Mouse (Mus musculus) adrenal gland, postnatal 4 days (tissue): ENCODE data around the gene Espl1. TPM values are rescaled to one million over a fixed set of nuclear protein-coding genes. Genes with fewer than 3 reads are reported as not detected.
A peak's percentile ranks its signal among the peaks of the same experiment; 100 is the strongest.
"Not testable (repeated sequence)": the region's sequence is repeated elsewhere in the genome, so short reads cannot be mapped to it uniquely, and the experiment has no call there.

Experiments used
- DNase-seq, 2 experiments: peaks; one replicate each; pipeline ENCODE4 v3.0.0; 2021 to 2022; ENCODE audit warnings: low spot score in 2 of 2, mixed read lengths in 2 of 2
- total RNA-seq, 2 experiments: library from RNA; stranded (reverse); gene quantifications; 2 replicates each; pipeline ENCODE4 v1.2.3; 2021

Espl1 gene
- total RNA-seq, 2 experiments from 2014 or later: 16.5 to 24.5 TPM

- no peak for DNase-seq
Observed at GRCm38 (mm10) chr15:102335254-102335653, 39.2 kb downstream of the Espl1 start.

DNA sequence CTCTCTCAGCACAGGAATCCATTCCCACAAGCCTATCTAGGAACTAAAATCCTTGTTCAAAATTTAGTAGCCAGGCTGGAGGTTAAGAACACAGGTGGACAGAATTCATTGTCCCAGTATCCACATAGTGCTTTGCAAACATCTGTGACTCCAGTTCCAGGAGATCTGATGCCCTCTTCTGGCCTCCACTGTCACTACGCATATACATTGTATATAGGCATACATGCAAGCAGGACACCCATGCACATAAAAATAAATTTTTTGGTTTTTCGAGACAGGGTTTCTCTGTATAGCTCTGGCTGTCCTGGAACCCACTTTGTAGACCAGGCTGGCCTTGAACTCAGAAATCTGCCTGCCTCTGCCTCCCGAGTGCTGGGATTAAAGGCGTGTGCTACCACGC, 39.9 kb downstream of the Espl1 start:
- DNase-seq: not testable (repeated sequence)

DNA sequence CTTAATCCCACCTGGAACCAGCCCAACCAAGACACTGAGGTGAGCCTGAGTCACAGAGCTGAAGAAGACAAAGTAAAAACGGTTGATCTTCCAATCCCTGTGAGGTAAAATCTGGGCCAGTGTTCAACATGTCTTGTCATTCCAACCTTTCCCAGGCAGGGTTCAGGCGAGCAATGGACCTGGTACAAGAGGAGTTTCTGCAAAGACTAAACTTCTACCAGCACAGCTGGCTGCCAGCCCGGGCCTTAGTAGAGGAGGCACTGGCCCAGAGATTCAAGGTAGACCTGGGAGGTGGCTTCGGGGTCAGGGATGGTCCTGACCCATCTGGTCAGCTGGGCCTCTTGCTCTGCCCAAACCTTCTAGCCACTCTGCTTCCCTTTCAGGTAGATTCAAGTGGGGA, 40.9 kb downstream of the Espl1 start:
- no peak for DNase-seq

GRCm38 (mm10) chr15:102339612-102340011, 43.5 kb downstream of the Espl1 start:
- no peak for DNase-seq

DNA sequence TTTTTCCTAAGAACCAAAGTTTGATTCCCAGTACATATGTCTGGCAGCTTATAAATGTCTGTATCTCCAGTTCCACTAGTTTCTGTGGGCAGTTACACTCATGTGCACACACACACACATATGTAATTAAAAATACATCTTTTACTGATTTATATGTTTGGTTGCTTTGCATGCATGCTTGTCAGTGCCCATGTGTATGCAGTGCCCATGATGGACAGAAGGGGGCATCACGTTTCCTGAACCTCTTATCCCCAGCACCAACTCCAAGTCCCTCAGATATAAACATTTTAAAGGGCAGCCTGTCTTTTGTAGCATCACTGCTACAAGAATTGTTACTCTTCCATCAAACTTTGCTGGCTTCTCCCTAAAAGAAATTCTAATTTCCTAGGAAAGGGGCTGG, 45.5 kb downstream of the Espl1 start:
- DNase-seq: no peak

GRCm38 (mm10) chr15:102344490-102344889, 48.4 kb downstream of the Espl1 start:
- no peak for DNase-seq

DNA sequence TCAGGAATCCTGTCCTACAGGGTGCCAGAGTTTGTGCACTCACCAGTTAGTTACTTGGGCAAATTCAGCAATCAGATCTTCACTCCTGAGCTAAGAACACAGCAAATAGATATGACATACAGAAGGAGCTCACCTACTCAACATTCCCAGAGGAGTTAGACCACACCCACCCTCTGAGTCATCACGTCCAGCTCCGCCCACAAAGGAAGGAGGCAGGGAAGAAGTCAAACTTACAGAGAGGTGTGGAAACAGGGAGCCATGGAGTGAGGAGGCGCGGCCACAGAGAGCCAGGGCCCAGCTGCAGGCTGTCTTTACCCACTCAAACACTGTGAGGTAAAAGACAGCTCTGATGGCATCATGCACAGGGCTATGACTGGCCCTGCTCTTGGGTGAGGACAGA, 50.4 kb downstream of the Espl1 start:
- no peak for DNase-seq

DNA sequence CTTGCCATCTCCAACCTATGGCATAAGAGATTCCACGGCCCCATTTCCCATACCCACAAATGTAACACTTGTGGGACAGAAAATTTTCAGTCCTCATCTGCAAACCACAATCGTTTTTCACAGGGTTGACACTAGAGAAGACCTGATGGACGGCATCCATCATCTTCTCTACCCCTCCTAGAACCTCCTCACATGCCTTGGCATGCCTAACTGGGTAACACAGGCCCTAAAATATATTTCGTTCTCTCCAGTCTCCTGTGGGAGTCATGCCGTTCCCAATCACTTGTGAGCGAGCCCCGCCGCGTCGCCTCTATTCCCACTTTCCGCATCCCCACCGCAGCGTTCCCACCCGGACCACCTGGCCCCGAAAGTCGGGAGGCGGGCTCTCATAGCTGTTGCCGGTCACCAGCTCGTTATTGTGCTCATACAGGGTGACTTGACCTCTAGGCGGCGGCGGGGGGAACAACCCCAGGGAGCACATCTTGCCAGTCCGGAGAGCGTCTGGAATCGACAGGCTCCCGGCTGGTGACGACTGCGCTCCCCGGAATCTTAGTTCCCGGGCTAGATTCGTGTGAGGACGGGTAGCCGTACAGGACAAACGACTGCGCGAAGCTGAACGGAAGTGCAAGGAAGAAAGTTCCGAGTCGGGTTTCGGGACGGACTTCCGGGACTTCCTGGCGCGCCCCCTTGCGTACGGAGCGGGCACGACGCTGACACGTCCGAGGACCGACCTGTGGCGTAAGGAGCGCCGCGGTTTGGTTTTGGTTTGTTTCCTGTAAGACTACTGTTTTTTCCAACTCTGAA, 54.3 kb downstream of the Espl1 start, which contains the start of gene Aaas:
Gene Aaas, minus strand, starts transcription at position 634 of the 804 bp plus-strand sequence.
- DNase-seq: peak; percentile 93

- no peak for DNase-seq
Observed at GRCm38 (mm10) chr15:102350942-102351291, 54.9 kb downstream of the Espl1 start.

GRCm38 (mm10) chr15:102352177-102352576, 56.1 kb downstream of the Espl1 start:
- DNase-seq: no peak

DNA sequence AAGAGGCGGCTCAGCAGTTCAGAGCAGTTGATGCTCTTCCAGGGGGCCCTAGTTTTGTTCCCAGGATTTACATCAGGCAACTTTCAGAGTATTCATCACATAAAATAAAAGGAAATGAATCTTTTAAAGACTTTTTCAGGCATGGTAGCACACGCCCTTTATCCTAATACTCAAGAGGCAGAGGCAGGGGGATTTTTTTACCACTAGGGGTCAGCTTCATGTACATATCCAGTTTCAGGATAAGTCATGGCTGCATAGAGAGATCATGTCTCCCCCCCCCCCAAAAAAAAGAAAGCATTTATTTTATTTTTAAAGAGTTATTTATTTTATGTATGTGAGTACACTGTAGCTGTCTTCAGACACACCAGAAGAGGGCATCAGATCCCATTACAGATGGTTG, 57.9 kb downstream of the Espl1 start:
- DNase-seq: no peak

GRCm38 (mm10) chr15:102355134-102355870, 59.2 kb downstream of the Espl1 start:
- peak in 1 of 2 experiments; percentile 18 for DNase-seq

- DNase-seq: no peak
Observed at GRCm38 (mm10) chr15:102355871-102356441, 59.9 kb downstream of the Espl1 start.

DNA sequence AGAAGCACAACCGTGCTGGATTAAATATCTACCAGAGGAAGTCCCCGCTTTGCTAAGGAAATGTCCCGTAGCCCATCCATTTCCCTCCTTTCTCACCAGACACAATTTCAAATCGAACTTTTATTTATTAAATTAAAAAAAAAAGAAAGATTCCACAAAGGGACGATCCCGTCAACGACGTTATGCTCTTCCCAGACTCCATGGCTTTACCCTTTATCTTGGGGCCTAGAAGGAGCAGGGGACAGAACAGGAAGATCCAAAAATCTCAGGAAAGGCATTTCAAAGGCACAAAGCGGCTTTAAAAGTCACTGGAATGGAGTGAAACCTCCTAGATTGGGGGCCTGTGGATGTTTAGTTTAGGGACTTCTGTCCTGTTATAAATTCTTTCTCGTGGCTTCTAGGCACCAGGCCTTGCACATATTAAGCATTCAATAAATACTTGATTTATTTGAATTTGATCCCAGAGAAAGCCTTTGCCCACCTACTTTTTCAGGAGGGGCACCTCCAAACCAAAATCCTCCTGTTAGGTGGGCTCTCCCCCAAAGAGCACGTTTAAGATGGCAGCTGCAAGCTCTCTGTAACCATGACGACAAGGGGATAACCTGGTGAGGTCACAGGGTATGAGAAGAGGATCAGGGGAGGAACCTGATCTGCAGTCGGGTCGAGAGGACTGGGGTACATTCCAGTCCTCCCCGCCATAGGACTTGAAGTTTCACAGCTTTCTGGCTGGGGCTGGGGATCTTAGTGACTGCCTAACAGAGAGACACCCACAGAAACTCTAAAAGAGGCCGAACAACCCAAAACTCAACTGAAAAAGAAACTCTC, 60.6 kb downstream of the Espl1 start:
- DNase-seq: no peak

- no peak for DNase-seq
Observed at GRCm38 (mm10) chr15:102358126-102358525, 62.1 kb downstream of the Espl1 start.

DNA sequence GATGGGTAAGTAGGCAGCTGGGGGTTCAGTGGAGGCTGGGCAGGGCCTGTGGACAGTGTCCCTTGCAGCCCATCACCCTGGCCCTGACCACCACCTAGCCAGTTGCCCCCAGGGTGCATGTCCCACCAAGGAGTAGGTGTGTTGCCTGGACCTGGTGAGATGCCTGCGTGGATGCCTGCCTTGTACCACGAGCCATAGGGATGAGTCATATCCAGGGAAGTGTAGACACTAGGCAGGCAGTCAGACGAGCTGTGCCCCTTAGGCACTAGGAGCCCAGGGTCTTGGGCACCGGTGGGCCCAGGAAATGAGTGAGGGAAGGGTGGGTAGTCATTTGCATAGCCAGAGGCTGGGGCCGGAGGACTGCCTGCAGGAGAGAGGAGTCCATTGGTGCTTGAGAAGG, 62.8 kb downstream of the Espl1 start:
- no peak for DNase-seq

DNA sequence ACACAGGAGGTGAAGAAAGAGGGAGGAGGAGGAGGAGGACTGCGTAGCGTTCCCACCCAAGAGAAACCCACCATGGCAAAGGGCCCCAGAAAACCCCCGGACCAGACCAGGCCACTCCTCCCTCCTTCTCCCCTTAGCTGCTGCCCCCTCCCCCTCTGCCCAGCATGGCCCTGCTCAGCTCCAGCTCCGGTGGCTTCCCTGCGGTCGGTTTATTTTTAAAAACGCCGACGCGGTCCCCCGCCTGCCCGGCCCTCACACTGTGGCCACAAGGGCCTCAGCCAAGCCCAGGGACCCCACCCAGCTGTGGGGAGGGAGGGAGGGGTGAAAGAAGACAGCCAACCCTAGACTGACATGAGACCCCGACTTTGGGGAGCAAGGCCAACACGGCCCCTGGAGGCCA, 66.6 kb downstream of the Espl1 start:
- DNase-seq: no peak

DNA sequence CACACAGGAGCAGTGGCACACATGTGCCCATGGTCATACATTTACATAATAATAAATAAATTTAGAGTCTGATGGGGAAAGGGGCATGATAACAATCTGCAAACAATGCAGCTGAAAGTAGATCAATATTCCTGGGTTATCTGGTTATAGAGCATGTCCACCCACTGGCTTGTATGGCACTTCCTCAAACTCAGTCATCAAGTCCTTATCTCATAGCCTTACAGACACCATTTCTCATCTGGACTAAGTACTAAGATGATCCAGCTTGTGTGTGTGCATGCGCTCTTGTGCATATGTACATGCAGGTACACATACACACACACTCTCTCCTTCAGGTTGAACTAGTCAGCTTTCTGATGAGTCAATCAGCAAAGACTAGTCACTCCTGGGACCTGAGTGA, 68.6 kb downstream of the Espl1 start:
- no peak for DNase-seq

GRCm38 (mm10) chr15:102366238-102366637, 70.2 kb downstream of the Espl1 start:
- no peak for DNase-seq

DNA sequence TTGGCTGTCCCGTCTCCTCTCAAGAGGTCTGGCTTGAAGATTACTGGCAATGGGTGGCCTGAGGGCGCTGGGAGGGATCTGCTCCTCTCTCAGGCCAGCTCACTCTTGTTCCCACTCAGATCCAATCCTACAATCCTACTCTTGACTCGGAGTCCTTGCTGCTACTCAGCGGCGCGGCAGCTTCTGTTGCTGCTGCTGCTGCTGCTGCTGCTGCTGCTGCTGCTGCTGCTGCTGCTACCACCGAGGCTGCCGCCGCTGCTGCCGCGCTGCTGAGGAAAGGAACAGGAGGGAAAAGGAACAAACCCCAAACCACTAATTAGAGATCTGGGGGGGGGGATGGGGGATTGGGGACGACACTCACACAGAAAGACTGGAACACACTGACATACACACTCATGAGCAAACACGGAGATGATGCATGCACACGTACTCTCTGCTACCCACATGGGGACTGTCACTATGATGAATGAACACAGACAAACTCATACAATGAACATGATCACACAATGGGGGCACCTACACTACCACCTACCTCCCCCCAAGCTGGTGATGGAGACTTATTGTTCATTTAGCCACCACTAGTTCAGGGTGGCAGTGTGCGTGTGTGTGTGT, 70.8 kb downstream of the Espl1 start, which contains the start of gene Sp7:
Gene Sp7, minus strand, starts transcription at position 450 of the 612 bp plus-strand sequence.
- no peak for DNase-seq

- DNase-seq: no peak
Observed at GRCm38 (mm10) chr15:102369972-102370371, 73.9 kb downstream of the Espl1 start.
